Mouse (Mus musculus) CH12.LX (cell line): ENCODE results near the gene Kpna3. TPM values are rescaled to one million over a fixed set of nuclear protein-coding genes. Genes with fewer than 3 reads are reported as not detected.

Experiments used
- DNase-seq: peaks from one replicate; pipeline ENCODE4 v3.0.0-alpha.2; 2013; ENCODE audit errors: extremely low read depth
- H3K27ac ChIP-seq: 2 replicates; pipeline ENCODE4 v1.5.1; 2012; ENCODE audit warnings: low read depth, mild to moderate bottlenecking, control low read depth, moderate library complexity; ENCODE audit not compliant: insufficient read depth
- H3K27me3 ChIP-seq: replicated peaks from 2 replicates; pipeline ENCODE3; 2012; ENCODE audit warnings: inconsistent platforms
- H3K36me3 ChIP-seq, 2 experiments: replicated peaks in 1 of 2; 2 replicates each; pipeline versions ENCODE3 to v1.6.1; 2012; ENCODE audit warnings: inconsistent platforms in 1 of 2, low read length in 1 of 2, mild to moderate bottlenecking in 1 of 2, mixed read lengths in 1 of 2, moderate library complexity in 1 of 2; ENCODE audit not compliant: control insufficient read depth in 1 of 2, insufficient read depth in 1 of 2
- H3K4me1 ChIP-seq, 2 experiments: 2 replicates each; pipeline ENCODE4 v1.6.1; 2012; ENCODE audit warnings: inconsistent platforms in 1 of 2, moderate library complexity in 1 of 2; ENCODE audit not compliant: insufficient read depth in 2 of 2, control insufficient read depth in 1 of 2
- H3K4me2 ChIP-seq: 2 replicates; pipeline ENCODE4 v1.6.1; 2012; ENCODE audit warnings: low read depth, mild to moderate bottlenecking, control low read depth; ENCODE audit not compliant: poor library complexity, insufficient read depth, severe bottlenecking
- H3K4me3 ChIP-seq, 3 experiments: fragments of 150-350 bp in 1 of 3; sonication (generic) in 1 of 3; replicated peaks in 1 of 3; 2 replicates each; pipeline versions ENCODE3 to v1.5.1; 2011 to 2012; ENCODE audit warnings: low read depth in 2 of 3, low read length in 2 of 3, mild to moderate bottlenecking in 2 of 3, moderate library complexity in 2 of 3, control low read depth in 1 of 3, improper control_type of control experiment in 1 of 3, inconsistent platforms in 1 of 3, mixed read lengths in 1 of 3; ENCODE audit not compliant: poor library complexity in 1 of 3
- H3K79me2 ChIP-seq: replicated peaks from 2 replicates; pipeline ENCODE4 v1.6.1; 2012; ENCODE audit warnings: mild to moderate bottlenecking, moderate library complexity; ENCODE audit not compliant: control insufficient read depth, poor library complexity, insufficient read depth, severe bottlenecking; ENCODE audit errors: extremely low read depth
- H3K9ac ChIP-seq: 2 replicates; pipeline ENCODE4 v1.6.1; 2012; ENCODE audit warnings: low read depth, mild to moderate bottlenecking, control low read depth, moderate library complexity; ENCODE audit not compliant: insufficient read depth
- H3K9me3 ChIP-seq: replicated peaks from 2 replicates; pipeline ENCODE3; 2012; ENCODE audit warnings: low read length, inconsistent platforms, mixed read lengths
- CHD1 ChIP-seq: IDR thresholded peaks from 2 replicates; pipeline ENCODE4 v1.6.1; 2012; ENCODE audit warnings: low read depth, low read length, improper control_type of control experiment, inconsistent platforms
- E2F4 ChIP-seq: IDR thresholded peaks from 2 replicates; pipeline ENCODE4 v1.6.1; 2011; ENCODE audit warnings: low read depth, low read length, improper control_type of control experiment; ENCODE audit not compliant: insufficient replicate concordance
- ELF1 ChIP-seq: IDR thresholded peaks from 2 replicates; pipeline ENCODE4 v1.6.1; 2014; ENCODE audit warnings: low read depth, mild to moderate bottlenecking, inconsistent platforms, low read length, improper control_type of control experiment
- ETS1 ChIP-seq: conservative IDR thresholded peaks from 2 replicates; pipeline ENCODE4 v1.6.1; 2012; ENCODE audit warnings: low read depth, mild to moderate bottlenecking, inconsistent platforms, low read length, improper control_type of control experiment, moderate library complexity
- HCFC1 ChIP-seq: IDR thresholded peaks from 2 replicates; pipeline ENCODE4 v1.6.1; 2012; ENCODE audit warnings: low read depth, mild to moderate bottlenecking, inconsistent platforms, low read length, improper control_type of control experiment
- IRF4 ChIP-seq: IDR thresholded peaks from 2 replicates; pipeline ENCODE4 v1.6.1; 2014; ENCODE audit warnings: low read depth, mild to moderate bottlenecking, inconsistent platforms, low read length, improper control_type of control experiment
- JUN ChIP-seq: IDR thresholded peaks from 2 replicates; pipeline ENCODE4 v1.6.1; 2011; ENCODE audit warnings: low read depth, mild to moderate bottlenecking, low read length, improper control_type of control experiment, moderate library complexity; ENCODE audit not compliant: insufficient read depth
- JUND ChIP-seq: conservative IDR thresholded peaks from 2 replicates; pipeline ENCODE4 v1.6.1; 2011; ENCODE audit warnings: low read depth, low read length, improper control_type of control experiment
- KAT2A ChIP-seq: IDR thresholded peaks from 2 replicates; pipeline ENCODE4 v1.6.1; 2012; ENCODE audit warnings: low read length, improper control_type of control experiment, inconsistent platforms; ENCODE audit not compliant: insufficient replicate concordance
- MAFK ChIP-seq: IDR thresholded peaks from 2 replicates; pipeline ENCODE4 v1.6.1; 2011; ENCODE audit warnings: low read length, improper control_type of control experiment; ENCODE audit not compliant: insufficient replicate concordance
- MAZ ChIP-seq: IDR thresholded peaks from 2 replicates; pipeline ENCODE4 v1.6.1; 2012; ENCODE audit warnings: low read depth, mild to moderate bottlenecking, inconsistent platforms, low read length, improper control_type of control experiment, moderate library complexity
- MXI1 ChIP-seq: IDR thresholded peaks from 2 replicates; pipeline ENCODE4 v1.6.1; 2011; ENCODE audit warnings: mild to moderate bottlenecking, low read depth, low read length, improper control_type of control experiment
- NRF1 ChIP-seq: IDR thresholded peaks from 2 replicates; pipeline ENCODE4 v1.6.1; 2014; ENCODE audit warnings: low read depth, mild to moderate bottlenecking, inconsistent platforms, low read length, improper control_type of control experiment, moderate library complexity
- PAX5 ChIP-seq: IDR thresholded peaks from 2 replicates; pipeline ENCODE4 v1.6.1; 2012; ENCODE audit warnings: low read length, inconsistent platforms, mixed read lengths
- RAD21 ChIP-seq: IDR thresholded peaks from 2 replicates; pipeline ENCODE4 v1.6.1; 2011; ENCODE audit warnings: low read depth, mild to moderate bottlenecking, low read length, improper control_type of control experiment, moderate library complexity
- TBP ChIP-seq: conservative IDR thresholded peaks from 2 replicates; pipeline ENCODE4 v1.6.1; 2011; ENCODE audit warnings: low read depth, low read length, improper control_type of control experiment
- USF1 ChIP-seq: IDR thresholded peaks from 2 replicates; pipeline ENCODE4 v1.6.1; 2014; ENCODE audit warnings: low read depth, mild to moderate bottlenecking, inconsistent platforms, low read length, improper control_type of control experiment
- USF2 ChIP-seq: conservative IDR thresholded peaks from 2 replicates; pipeline ENCODE4 v1.6.1; 2011; ENCODE audit warnings: low read depth, low read length, improper control_type of control experiment
- ZKSCAN1 ChIP-seq: IDR thresholded peaks from 2 replicates; pipeline ENCODE4 v1.6.1; 2012; ENCODE audit warnings: low read depth, inconsistent platforms, low read length, improper control_type of control experiment, borderline replicate concordance
- dilution Hi-C: fragments of 300-500 bp; cut with MboI; formaldehyde crosslinking; loops from 2 replicates; pipeline ENCODE4 v1.14.3; 2020; ENCODE audit warnings: low sequenced_read_pairs; ENCODE audit not compliant: extremely low pct_unique_long_range_greater_than_20kb, extremely low pct_ligation_motif_present
- in situ Hi-C: fragments of 300-500 bp; cut with MboI; formaldehyde crosslinking; loops from 3 replicates; pipeline ENCODE4 v1.14.3; 2019; ENCODE audit warnings: low sequenced_read_pairs, low pct_ligation_motif_present, low pct_unique_long_range_greater_than_20kb, mixed read lengths
- polyA plus RNA-seq: library from polyadenylated mRNA; unstranded; fragments of >175 nt; gene quantifications from 2 replicates; pipeline ENCODE4 v1.2.1, GENCODE M21; 2012; ENCODE audit warnings: low read depth; ENCODE audit not compliant: insufficient read length
- total RNA-seq, 2 experiments: library from RNA; depleted of rRNA; stranded (reverse); fragments of 300-350 nt in 1 of 2; fragments of >200 nt in 1 of 2; gene quantifications; 2 replicates each; pipeline ENCODE4 v1.2.3; 2012 to 2014

Kpna3 gene
- total and polyA plus RNA-seq, 3 experiments: 21.3 to 85.9 (median 75.4) TPM

DNA sequence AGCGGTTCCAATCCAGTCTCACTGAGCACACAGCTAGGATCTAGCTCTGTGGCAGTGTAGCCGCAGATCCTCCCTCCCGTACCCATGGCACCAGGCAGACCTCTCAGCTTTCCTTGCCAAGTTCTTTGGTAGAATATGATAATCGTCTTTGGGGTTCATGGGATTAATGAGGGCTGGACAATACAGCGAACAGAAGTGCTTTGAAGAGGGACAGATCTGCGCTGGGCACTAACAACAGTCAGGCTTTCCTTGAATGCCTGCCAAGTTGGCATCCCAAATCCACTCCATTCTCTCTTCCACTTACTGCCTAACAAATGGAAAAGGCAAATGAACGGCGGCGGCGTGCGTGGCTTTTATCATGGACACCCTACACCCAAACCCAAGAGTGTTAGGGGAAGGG is 109.1 kb downstream of the Kpna3 start:
- Histone ChIP-seq H3K4me3 (no peak overlapping the region), H3K36me3 (peaks cover 0 to 8% of the 10 kb centered on the region in 2 experiments), H3K9ac (no peak overlapping the region), H3K9me3 (no peaks in the 10 kb centered on the region), H3K27ac (no peak overlapping the region), H3K27me3 (no peaks in the 10 kb centered on the region)
- dilution Hi-C loops: no loop called here
- no peak for DNase-seq
- in situ Hi-C loops: loop anchor here (5.0 kb wide), 1 partner anchor 167 kb away; no protein-coding TSS in a partner anchor
- no peak for TF ChIP-seq E2F4
- no peak for TF ChIP-seq CHD1
- TF ChIP-seq MXI1: no peak
- no peak for TF ChIP-seq KAT2A
- TF ChIP-seq NRF1: no peak
- no peak for TF ChIP-seq MAZ
- no peak for TF ChIP-seq USF1
- no peak for TF ChIP-seq HCFC1
- TF ChIP-seq ETS1: no peak
- no peak for TF ChIP-seq RAD21
- TF ChIP-seq PAX5: no peak
- no peak for TF ChIP-seq MAFK
- TF ChIP-seq USF2: no peak
- no peak for TF ChIP-seq ELF1
- no peak for TF ChIP-seq ZKSCAN1
- TF ChIP-seq, all 38 proteins: peak for 0
- Histone ChIP-seq H3K4me2 (no peak overlapping the region), H3K4me1 (peaks cover 3 to 21% of the 10 kb centered on the region in 2 experiments; a peak in 3 of 4 replicates), H3K79me2 (no peaks in the 10 kb centered on the region)

DNA sequence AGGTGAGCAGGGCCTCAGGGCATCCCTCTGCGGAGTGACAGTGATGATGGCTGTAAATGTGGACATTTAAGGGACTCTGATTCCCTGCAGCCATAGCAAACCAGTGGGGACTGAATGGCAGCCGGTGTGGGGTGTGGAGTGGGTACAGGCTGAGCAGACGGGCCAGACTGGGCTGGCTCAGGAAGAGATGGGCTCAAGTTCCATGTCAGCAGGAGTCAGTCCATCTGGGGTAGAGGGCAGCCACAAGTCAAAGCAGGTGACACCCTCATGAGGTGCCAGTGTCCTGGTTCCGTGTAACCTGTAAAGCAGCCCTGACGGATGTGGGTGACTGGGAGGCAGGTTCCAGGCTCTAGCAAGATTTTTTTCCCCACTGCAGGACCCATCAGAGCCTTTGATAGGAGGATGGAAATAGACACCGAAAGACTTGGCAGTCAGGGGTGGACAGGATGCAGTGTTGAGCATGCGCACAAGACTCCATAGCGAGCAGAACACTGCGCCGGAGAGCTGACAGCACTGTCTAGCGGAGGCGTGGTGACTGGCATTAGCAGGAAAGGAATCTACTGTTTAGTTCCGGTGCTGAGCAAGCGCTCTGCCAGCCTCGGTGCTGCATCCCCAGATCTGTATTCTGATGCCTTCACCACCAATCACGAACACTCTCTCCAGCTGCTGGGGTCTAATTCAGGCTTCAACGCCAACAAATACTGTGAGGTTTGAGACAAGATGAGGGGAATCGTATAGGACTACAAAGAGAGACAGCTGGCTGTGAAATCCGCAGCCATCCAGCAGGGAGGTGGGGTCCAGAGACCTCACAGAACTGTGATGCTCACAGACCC is 111.8 kb downstream of the Kpna3 start:
- TF ChIP-seq ELF1: no peak
- no peak for TF ChIP-seq PAX5
- TF ChIP-seq USF2: no peak
- TF ChIP-seq TBP: no peak
- no peak for TF ChIP-seq JUN
- TF ChIP-seq JUND: no peak
- no peak for TF ChIP-seq IRF4
- TF ChIP-seq NRF1: peak; percentile 75
- TF ChIP-seq, all 38 proteins: peak for 1
- no peaks in the 10 kb centered on the region for H3K27me3 ChIP-seq
- no peak overlapping the region for H3K27ac ChIP-seq
- dilution Hi-C loops (no loop called here), in situ Hi-C loops (no loop called here)
- H3K36me3 ChIP-seq: no peaks in the 10 kb centered on the region
- H3K4me1 ChIP-seq: peaks cover 3 to 21% of the 10 kb centered on the region in 2 experiments; a peak in 3 of 4 replicates
- H3K9ac ChIP-seq: no peak overlapping the region
- H3K79me2 ChIP-seq: no peaks in the 10 kb centered on the region
- no peak overlapping the region for H3K4me2 ChIP-seq
- peak; percentile 70 for DNase-seq
- H3K9me3 ChIP-seq: no peaks in the 10 kb centered on the region
- peak overlapping the region in 1 of 3 experiments; percentile 3 for H3K4me3 ChIP-seq
